Mouse (Mus musculus): ENCODE measurements at regions not wholly inside any gene's neighbourhood (a gene's known extent, or its start where the extent isn't known, plus 50 kb on each side); places are given as distances from the start of the nearest gene placed in this dataset.

GRCm38 (mm10) chr8:126854121-126855055 lies 91.3 kb downstream of the Tomm20 start:
- DNase-seq (ENCODE audit: low read depth) = no peak

- DNase-seq (ENCODE audit: low read depth) = peak; percentile 92
Observed at GRCm38 (mm10) chr8:126852663-126853390, 92.8 kb downstream of the Tomm20 start.

DNA sequence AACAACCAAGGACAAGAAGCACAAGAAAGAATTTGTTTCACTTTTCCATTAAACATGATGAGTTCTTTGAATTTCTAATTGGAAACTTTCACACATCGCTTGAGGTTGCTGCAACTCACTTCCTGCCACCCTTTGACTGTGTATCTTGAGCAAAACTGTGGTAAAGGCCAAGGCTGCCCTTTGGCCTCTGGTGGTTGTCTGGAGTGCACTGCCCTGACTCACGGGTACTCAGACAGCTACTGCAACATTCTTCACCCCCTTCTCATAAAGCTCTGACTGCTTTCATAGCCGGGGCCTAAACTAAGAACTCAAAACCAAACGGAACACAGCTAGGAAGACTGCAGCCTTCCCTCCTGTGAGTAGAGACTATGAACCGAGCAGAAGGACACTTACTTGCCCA lies 93.5 kb downstream of the Tomm20 start:
- peak; percentile 99 for DNase-seq (ENCODE audit: low read depth)

- no peak for DNase-seq (ENCODE audit: low read depth)
Observed at GRCm38 (mm10) chr8:126851780-126852179, 93.9 kb downstream of the Tomm20 start.

GRCm38 (mm10) chr8:126850189-126850535 lies 95.5 kb downstream of the Tomm20 start:
- DNase-seq (ENCODE audit: low read depth) = no peak

DNA sequence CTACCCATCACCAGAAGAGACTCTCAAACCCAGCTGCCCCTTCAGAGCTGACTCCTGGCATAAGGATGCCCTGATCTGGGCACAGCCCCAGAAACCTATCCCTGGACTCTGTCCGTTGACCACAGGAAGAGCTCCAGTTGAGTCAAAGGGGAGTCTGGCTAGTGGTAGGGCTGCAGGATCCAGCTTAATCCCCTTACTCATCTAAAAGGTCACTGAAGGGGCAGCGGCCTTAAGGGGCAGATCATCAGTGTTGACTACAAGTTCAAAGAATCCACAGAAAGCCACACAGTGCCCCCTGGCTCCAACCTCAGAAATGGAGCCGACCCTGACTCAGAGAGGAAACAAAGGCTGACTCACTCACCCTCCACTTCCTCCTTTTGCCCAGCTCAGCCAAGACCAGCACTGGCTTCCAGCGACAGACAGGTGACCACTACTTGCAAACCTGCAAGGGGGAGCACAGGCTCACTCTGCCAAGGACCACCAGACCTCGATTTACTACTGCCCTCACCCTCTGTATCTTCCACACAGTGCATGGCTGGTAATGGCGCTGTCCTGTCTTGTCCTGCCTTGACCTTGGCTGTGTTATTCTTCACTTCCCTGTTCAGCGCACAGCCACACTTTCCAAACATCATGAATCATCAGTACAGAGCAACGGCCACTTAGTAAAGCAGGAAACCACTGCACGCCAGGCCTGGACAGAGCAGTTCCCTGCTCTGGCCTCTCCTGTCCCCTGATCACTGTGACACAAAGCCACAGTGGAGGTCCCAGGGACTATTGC lies 96.0 kb downstream of the Tomm20 start:
- peak; percentile 99 for DNase-seq (ENCODE audit: low read depth)

DNA sequence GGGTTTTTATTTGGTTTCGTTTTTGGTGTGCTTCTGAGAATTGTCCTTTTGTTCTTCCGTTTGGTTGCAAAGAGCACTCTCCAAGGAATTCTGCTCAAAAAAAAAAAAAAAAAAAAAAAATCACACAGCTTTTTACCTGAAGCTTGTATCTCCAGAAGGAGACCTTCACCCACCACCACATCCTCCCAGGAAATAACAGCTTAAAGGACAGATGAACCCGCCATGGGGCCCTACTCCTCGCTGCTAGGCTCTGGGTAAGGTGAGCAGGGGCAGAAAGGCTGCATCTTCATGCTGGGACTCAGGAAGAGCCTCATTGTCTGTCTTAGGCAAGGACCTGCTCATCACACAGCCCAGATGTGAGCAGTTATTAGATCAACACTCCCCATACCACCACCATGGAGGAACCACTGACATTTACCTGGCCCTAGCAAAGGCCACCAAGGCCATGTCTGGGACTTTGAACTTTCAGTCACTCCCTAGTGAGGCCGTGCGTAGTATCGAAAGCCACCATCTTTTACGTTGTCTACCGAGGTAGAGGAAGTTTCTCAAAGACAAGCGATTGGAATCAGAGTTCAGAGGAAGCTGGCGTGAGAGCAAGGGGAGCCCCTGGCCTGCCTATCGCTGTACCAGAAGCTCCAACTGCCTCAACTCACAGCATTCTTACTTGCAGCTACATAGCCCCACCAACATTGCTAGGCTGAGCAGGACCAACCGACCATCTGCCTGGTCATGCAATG lies 97.1 kb downstream of the Tomm20 start:
- no peak for DNase-seq (ENCODE audit: low read depth)

GRCm38 (mm10) chr8:126847664-126848353 lies 97.8 kb downstream of the Tomm20 start:
- peak; percentile 40 for DNase-seq (ENCODE audit: low read depth)

DNA sequence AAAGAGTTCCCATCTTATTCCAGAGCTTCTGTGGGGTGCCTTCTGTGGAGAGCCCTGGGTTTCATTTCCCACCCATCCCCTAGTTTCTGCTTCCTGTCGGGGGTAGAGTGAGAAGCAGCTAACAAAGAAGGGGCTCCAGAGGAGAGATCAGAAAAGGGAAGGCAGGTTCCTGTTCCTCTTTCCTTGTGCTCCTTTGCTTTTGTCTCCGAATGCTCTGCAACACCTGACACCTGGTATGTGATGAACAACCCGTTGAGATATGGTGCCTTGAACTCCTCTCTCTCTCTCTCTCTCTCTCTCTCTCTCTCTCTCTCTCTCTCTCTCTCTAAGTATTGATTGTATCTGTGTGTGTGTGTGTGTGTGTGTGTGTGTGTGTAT lies 99.5 kb downstream of the Tomm20 start:
- DNase-seq (ENCODE audit: low read depth) = no peak

DNA sequence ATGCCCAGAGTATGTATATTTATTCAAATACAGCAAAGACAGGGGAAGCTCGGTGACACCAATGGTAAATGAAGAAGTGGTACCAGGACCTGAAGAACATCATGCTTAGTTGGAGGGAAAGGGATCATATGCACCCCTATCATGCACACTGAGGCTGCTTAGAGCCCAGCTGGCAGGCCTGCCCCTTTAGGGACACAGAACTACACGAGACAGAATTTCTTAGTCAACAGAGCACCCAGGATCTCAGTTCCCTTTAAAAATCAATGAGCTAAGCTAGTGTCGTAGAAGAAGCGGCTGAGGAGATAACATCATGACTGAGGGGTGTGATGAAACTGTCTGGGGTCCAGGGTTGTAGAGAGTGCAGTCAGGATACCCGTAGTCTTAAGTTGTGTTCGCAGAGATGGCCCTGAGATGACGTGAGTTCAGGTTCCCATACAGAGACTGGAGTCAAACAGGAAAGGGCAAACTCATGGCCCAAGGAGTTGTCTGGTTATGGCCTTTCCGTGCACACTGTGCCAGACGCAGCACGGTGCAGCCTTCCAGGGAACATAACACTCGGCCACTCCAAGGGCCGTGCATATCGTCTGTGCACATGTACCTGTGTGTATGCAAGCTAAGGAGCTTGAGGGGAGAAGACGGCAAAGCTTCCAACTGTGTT lies 100.0 kb downstream of the Tomm20 start:
- peak; percentile 23 for DNase-seq (ENCODE audit: low read depth)

- DNase-seq (ENCODE audit: low read depth) = no peak
Observed at GRCm38 (mm10) chr8:126844627-126845026, 101.0 kb downstream of the Tomm20 start.

DNA sequence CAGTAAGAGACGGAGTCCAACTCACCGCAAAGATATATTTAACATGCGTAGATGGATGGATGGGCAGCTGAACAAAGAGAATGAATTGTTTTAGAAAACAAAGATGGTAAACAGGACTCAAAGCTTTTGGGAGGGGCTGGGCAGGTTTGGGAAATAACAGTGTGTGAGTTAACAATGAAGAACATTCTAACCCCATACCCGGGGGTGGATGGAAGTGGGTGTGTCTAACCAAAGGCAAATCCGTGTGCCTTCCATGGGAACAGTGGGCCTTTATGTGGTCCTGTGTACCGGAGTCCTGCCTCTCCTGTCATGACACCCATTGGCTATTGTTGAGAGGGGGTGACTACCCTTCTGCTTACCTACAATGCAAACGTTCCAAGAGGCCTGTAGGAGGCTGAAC lies 104.5 kb downstream of the Tomm20 start:
- no peak for DNase-seq (ENCODE audit: low read depth)

GRCm38 (mm10) chr8:126839712-126840355 lies 105.8 kb downstream of the Tomm20 start:
- DNase-seq (ENCODE audit: low read depth) = peak; percentile 30

- no peak for DNase-seq (ENCODE audit: low read depth)
Observed at GRCm38 (mm10) chr8:126839039-126839711, 106.5 kb downstream of the Tomm20 start.

DNA sequence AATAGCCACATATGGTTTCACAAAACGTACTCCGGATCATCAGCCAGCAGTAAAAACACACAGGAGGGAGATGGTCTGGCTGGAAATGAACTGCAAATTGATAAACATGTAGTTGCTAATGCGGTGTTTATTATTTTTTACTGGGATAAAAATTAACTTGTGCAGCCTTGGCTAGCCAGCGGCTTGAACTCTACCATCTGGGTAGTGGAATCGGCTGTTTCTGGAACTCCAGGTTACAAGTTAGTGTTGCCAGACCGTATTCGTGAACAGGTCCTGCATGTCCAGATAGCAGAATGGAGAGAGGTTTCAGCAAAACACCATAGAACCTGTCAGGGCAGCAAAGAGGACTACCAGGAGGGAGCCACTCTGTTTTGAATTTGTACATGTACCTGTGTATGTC lies 107.4 kb downstream of the Tomm20 start:
- DNase-seq (ENCODE audit: low read depth) = no peak

DNA sequence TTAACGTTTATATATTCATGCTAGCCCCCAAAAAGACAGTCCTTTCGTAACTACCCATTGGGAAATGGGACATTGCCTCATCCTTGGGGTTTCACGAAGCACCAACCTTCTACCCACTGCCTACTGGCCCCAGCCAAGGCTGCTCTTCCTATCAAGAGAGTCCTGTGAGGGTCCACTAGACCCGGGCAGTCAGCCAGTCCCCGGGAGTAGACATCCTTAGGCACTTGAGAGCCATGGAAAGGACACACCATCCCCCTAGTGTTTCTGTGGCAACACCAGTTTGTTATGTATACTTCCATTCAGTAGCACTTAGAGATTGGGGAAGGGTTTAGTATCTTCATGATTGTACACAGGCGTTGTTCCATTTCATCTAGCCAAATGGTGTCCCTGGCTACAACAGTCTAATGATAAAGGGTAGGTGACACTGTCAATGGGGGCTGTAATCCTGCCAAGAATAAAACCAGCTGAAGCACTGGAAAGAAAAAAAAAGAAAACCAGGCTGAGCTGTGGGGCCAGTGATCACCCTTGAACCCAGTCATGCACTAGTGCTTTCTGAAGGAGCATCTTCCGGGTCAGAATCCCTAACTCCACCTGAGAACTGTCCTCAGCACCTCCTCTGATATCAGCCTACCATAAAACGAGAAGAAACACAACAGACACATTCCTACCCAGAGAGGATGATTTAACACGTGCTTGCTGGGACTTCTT lies 108.2 kb downstream of the Tomm20 start:
- DNase-seq (ENCODE audit: low read depth) = peak; percentile 76

DNA sequence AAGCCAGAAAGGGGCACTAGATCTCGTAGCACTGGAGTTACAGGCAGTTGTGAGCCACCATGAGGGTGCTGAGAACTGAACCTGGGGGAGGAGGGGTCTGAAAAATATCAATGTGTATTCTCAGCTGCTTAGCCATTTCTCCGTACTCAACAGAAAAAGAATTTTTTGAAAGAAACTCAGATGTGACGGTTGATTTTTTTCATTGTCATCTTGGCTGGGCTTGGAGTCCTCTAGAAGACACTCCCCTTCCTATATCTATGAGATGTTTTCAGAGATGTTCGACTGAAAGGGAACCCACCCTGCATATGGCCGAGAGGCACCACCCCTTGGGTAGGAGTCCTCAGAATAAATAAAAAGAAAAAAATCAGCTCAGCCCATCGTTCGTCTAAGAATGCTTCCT lies 110.1 kb downstream of the Tomm20 start:
- no peak for DNase-seq (ENCODE audit: low read depth)

GRCm38 (mm10) chr8:126833471-126834453 lies 111.9 kb downstream of the Tomm20 start:
- peak; percentile 90 for DNase-seq (ENCODE audit: low read depth)

All from 416B (cell line).